Mouse (Mus musculus): Measurements from ENCODE around the gene Ccdc82. TPM values are rescaled to one million over a fixed set of nuclear protein-coding genes. Genes with fewer than 3 reads are reported as not detected.

Gene Ccdc82
- total and polyA plus RNA-seq, 3 experiments = 9.5 to 11.9 (median 11.3) TPM

DNA sequence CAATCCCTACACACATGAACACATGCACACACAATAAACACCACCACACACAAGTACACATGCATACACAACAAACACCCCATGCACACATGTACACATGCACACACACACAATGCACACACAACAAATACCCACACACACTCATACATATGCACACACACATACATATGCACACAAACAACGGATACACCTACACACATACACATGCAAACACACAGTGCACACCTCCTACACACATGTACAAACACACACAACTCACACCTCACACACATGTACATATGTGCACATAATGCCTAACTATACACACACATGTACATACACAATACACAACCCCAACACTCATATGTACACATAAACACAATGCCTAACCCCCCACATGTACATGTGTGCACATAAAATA is 20.9 kb upstream of the Ccdc82 start:
- TF ChIP-seq RAD21 (IDR thresholded peaks at IDR 0.05; ENCODE audit: low read depth, low read length) = no peak
- no peak for TF ChIP-seq CHD1 (IDR thresholded peaks at IDR 0.05; ENCODE audit: low read depth, low read length)
- TF ChIP-seq ZC3H11A (IDR thresholded peaks at IDR 0.05; ENCODE audit: low read depth, low read length) = no peak
- TF ChIP-seq MAZ (IDR thresholded peaks at IDR 0.05; ENCODE audit: low read depth, low read length) = no peak
- TF ChIP-seq ZKSCAN1 (IDR thresholded peaks at IDR 0.05; ENCODE audit: borderline replicate concordance, low read depth, low read length) = no peak
- TF ChIP-seq IRF4 (IDR thresholded peaks at IDR 0.05; ENCODE audit: low read depth, low read length) = no peak
- TF ChIP-seq JUN (IDR thresholded peaks at IDR 0.05; ENCODE audit: insufficient read depth, low read depth, low read length) = no peak
- TF ChIP-seq KAT2A (IDR thresholded peaks at IDR 0.05; ENCODE audit: insufficient replicate concordance, low read length) = no peak
- TF ChIP-seq SIN3A (IDR thresholded peaks at IDR 0.05; ENCODE audit: low read length) = no peak
- no peak for TF ChIP-seq TCF12 (IDR thresholded peaks at IDR 0.05; ENCODE audit: low read depth, low read length)
- no peak for TF ChIP-seq GABPA (IDR thresholded peaks at IDR 0.05; ENCODE audit: insufficient replicate concordance, low read depth, low read length)
- no peak for TF ChIP-seq POLR2A (IDR thresholded peaks at IDR 0.05; ENCODE audit: low read depth, low read length)
- peaks cover 9% of the 10 kb centered on the region for H3K9me3 ChIP-seq (replicated peaks; ENCODE audit: low read length)
- dilution Hi-C loops (cut with MboI; ENCODE audit: extremely low pct_ligation_motif_present, extremely low pct_unique_long_range_greater_than_20kb, low sequenced_read_pairs) = no loop called here
- no peaks in the 10 kb centered on the region for H3K27me3 ChIP-seq (replicated peaks)
- no peak overlapping the region for H3K4me3 ChIP-seq (replicated peaks in 1 of 3; ENCODE audit: low read depth in 2 of 3, low read length in 2 of 3, poor library complexity in 1 of 3)
- H3K4me2 ChIP-seq (ENCODE audit: insufficient read depth, low read depth, poor library complexity, severe bottlenecking) = no peak overlapping the region
- no peaks in the 10 kb centered on the region for H3K79me2 ChIP-seq (replicated peaks; ENCODE audit: control insufficient read depth, extremely low read depth, insufficient read depth, poor library complexity, severe bottlenecking)
- H3K9ac ChIP-seq (ENCODE audit: insufficient read depth, low read depth) = no peak overlapping the region
- no peak overlapping the region for H3K27ac ChIP-seq (ENCODE audit: insufficient read depth, low read depth)
- peaks cover 0 to 3% of the 10 kb centered on the region in 2 experiments; a peak in 2 of 4 replicates for H3K4me1 ChIP-seq (ENCODE audit: control insufficient read depth in 1 of 2, insufficient read depth in 2 of 2)
- DNase-seq (ENCODE audit: extremely low read depth) = no peak
- no peaks in the 10 kb centered on the region for H3K36me3 ChIP-seq (replicated peaks in 1 of 2; ENCODE audit: control insufficient read depth in 1 of 2, insufficient read depth in 1 of 2, low read length in 1 of 2)
- in situ Hi-C loops (cut with MboI; ENCODE audit: low pct_ligation_motif_present, low pct_unique_long_range_greater_than_20kb, low sequenced_read_pairs) = no loop called here

DNA sequence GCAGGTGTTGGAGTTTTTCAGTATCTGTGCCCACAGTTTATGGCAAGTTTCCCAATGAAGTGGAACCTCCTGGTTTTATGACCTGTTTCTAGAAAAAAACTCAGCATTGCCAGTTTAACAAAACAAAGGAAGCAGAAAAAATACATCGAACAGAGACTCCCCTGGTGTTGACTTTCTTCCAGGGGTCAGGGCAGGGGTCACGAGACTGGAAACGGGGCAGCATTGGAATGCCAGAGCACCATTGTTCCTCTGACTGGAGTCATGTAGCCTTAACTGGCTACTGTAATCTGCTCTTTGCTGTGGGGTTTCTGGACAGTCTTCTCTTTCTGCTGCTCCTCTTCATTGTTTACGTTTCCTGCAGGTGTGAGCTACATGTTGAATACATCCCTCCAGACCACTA is 16.2 kb upstream of the Ccdc82 start:
- peaks cover 9% of the 10 kb centered on the region for H3K9me3 ChIP-seq (replicated peaks; ENCODE audit: low read length)
- H3K4me1 ChIP-seq (ENCODE audit: control insufficient read depth in 1 of 2, insufficient read depth in 2 of 2) = peaks cover 3 to 5% of the 10 kb centered on the region in 2 experiments; a peak in 3 of 4 replicates
- H3K27me3 ChIP-seq (replicated peaks) = no peaks in the 10 kb centered on the region
- TF ChIP-seq GABPA (IDR thresholded peaks at IDR 0.05; ENCODE audit: insufficient replicate concordance, low read depth, low read length) (no peak), MAFK (IDR thresholded peaks at IDR 0.05; ENCODE audit: insufficient replicate concordance, low read length) (no peak), SIN3A (IDR thresholded peaks at IDR 0.05; ENCODE audit: low read length) (no peak), HCFC1 (IDR thresholded peaks at IDR 0.05; ENCODE audit: low read depth, low read length) (no peak), SMC3 (IDR thresholded peaks at IDR 0.05; ENCODE audit: low read depth, low read length) (no peak), BHLHE40 (IDR thresholded peaks at IDR 0.05; ENCODE audit: low read depth, low read length) (no peak), RCOR1 (conservative IDR thresholded peaks at IDR 0.05; ENCODE audit: low read depth, low read length) (no peak), CTCF (conservative IDR thresholded peaks at IDR 0.05 in 1 of 2, IDR thresholded peaks at IDR 0.05 in 1 of 2; ENCODE audit: low read depth in 2 of 2, low read length in 2 of 2) (no peak), TCF12 (IDR thresholded peaks at IDR 0.05; ENCODE audit: low read depth, low read length) (no peak)
- dilution Hi-C loops (cut with MboI; ENCODE audit: extremely low pct_ligation_motif_present, extremely low pct_unique_long_range_greater_than_20kb, low sequenced_read_pairs) (no loop called here), in situ Hi-C loops (cut with MboI; ENCODE audit: low pct_ligation_motif_present, low pct_unique_long_range_greater_than_20kb, low sequenced_read_pairs) (no loop called here)
- no peaks in the 10 kb centered on the region for H3K79me2 ChIP-seq (replicated peaks; ENCODE audit: control insufficient read depth, extremely low read depth, insufficient read depth, poor library complexity, severe bottlenecking)
- no peak overlapping the region for H3K27ac ChIP-seq (ENCODE audit: insufficient read depth, low read depth)
- no peaks in the 10 kb centered on the region for H3K36me3 ChIP-seq (replicated peaks in 1 of 2; ENCODE audit: control insufficient read depth in 1 of 2, insufficient read depth in 1 of 2, low read length in 1 of 2)
- no peak overlapping the region for H3K4me3 ChIP-seq (replicated peaks in 1 of 3; ENCODE audit: low read depth in 2 of 3, low read length in 2 of 3, poor library complexity in 1 of 3)
- no peak for DNase-seq (ENCODE audit: extremely low read depth)
- H3K4me2 ChIP-seq (ENCODE audit: insufficient read depth, low read depth, poor library complexity, severe bottlenecking) = no peak overlapping the region
- no peak overlapping the region for H3K9ac ChIP-seq (ENCODE audit: insufficient read depth, low read depth)
